Mouse (Mus musculus) layer of hippocampus, adult 2 months (tissue): ENCODE measurements at regions not wholly inside any gene's neighbourhood (a gene's known extent, or its start where the extent isn't known, plus 50 kb on each side); places are given as distances from the start of the nearest gene placed in this dataset.
A peak's percentile ranks its signal among the peaks of the same experiment; 100 is the strongest.

Source experiments
- DNase-seq, 2 experiments: peaks; one replicate each; pipeline ENCODE4 v3.0.0; 2022; ENCODE audit warnings: low spot score in 2 of 2
- H3K27ac ChIP-seq: fragments of 200-600 bp; 2 replicates; pipeline ENCODE4 v1.8.1; 2022
- H3K4me3 ChIP-seq: fragments of 200-600 bp; 2 replicates; pipeline ENCODE4 v1.8.1; 2022; ENCODE audit warnings: mild to moderate bottlenecking
- CTCF ChIP-seq: fragments of 200-600 bp; conservative IDR thresholded peaks from 2 replicates; pipeline ENCODE4 v1.8.1; 2022; ENCODE audit warnings: antibody characterized with exemption, mild to moderate bottlenecking, moderate library complexity

- H3K27ac ChIP-seq: no peak overlapping the region
- peak; percentile 97 for TF ChIP-seq CTCF
- no peak overlapping the region for H3K4me3 ChIP-seq
- peak; percentile 68 to 85 for DNase-seq
Measured at GRCm38 (mm10) chr13:93243076-93243475, 50.9 kb upstream of the Tent2 start.

GRCm38 (mm10) chr13:93248711-93249110, 50.7 kb upstream of the Homer1 start:
- no peak for TF ChIP-seq CTCF
- no peak overlapping the region for H3K4me3 ChIP-seq
- no peak for DNase-seq
- no peak overlapping the region for H3K27ac ChIP-seq
